Mouse (Mus musculus): ENCODE results near the gene Chsy1.
A peak's percentile ranks its signal among the peaks of the same experiment; 100 is the strongest.

Chsy1 gene

DNA sequence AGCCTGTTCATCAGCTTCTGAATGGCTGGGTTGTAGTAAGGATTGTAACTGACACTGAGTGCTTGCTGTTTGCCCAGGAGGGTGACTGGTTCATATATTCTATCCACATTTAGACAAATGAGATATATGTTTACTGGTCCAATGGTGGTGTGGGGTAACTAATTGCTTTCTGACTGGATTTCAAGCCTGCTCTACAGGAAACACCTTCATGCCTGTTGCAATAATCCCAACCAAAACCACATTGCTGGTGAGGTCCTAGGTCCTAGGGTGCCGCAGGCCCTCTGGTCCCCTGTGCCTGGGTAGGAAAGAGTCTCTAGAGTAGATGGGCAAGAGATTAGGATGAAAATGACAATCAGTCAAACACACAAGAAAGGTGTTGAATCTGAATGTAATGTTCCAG, 103.6 kb downstream of the Chsy1 start:
- no peak for DNase-seq (ENCODE audit: low spot score in 2 of 2)

DNA sequence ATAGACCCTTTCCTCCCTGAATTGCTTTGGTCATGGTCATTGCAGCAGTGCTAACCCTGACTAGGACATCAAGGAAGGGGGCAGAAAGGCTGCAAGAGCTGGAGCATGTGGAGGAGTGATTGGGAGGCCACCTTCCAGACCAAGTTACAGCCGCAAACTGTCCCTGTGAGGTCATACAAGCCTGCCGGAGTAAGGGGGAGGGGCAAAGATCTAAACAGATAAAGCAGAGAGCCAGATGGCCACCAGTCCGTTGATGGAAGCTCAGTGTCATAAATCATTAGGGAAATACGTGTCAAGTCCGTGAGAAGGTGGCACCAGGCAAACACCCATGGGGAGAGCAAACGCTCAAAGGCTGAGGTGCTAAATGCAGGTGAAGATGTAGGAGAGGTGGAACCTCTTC, 105.2 kb downstream of the Chsy1 start:
- DNase-seq (ENCODE audit: low spot score in 2 of 2): no peak

GRCm38 (mm10) chr7:66215911-66216310, 106.6 kb downstream of the Chsy1 start:
- no peak for DNase-seq (ENCODE audit: low spot score in 2 of 2)

- peak in 1 of 2 experiments; percentile 6 for DNase-seq (ENCODE audit: low spot score in 2 of 2)
Measured at GRCm38 (mm10) chr7:66217011-66217410, 107.7 kb downstream of the Chsy1 start.

DNA sequence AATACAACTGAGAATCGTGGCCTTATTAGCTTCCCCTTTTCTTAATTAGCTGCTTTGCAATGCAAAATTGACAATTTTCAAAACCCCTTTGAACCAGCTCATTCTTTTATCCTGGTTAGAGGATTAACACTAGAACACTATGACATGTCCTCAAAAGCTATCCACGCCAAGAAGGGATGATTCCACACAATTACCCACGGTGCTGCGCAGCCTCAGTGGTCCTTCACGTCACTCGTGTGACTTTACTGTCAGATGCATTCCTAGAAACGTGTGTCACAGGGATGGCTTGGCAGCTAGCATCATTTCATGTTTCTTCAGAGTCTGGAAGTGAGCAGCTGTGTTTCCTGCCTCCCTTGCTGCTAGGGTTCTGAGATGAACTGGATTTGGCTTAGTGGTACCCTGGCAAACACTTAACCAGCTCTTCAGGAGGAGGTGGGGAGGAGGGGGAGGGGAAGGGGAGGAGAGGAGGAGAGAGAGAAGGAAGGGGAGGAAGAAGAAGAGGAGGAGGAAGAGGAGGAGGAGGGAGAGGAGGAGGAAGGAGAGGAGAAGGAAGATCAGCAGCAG, 108.3 kb downstream of the Chsy1 start:
- peak in 1 of 2 experiments; percentile 9 for DNase-seq (ENCODE audit: low spot score in 2 of 2)

DNA sequence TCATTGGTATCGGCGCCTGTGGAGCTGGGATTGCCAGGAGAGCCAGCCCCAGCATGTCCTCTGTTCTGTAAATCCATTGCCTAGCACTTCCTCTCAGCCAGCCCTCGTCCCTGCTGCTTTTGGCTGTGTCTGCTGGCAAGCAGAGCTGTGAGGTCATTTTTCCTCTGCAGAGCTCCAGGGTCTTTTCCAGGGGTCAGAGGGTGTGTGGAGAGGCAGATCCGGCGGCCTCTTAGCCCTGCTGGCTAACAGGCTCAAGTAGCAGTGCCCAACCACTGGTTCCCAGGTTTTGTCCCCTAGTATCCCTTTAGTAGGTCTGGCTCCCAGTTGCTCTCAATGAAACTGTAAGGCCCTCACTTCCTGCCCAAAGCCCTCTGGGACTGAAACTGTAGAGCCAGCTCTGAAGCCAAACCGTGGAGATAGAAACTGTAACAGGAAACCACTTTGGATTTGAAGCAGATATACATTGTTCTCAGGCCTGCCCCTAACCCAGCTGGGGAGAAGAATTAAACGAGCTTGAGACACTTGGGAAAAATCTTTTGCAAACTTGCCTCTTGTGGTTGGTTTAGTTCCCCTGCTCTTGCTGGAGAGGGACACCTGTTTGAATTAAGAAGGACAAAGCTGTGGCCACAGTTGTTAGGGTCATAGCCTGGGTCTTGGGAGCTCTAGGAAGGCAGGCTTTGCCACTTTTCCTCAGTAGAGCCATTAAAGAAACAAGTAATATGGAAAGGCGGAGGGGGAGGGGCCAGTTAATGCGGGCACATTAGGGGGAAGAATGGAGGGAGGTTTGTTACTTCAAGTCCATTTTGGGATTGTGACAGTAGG, 109.1 kb downstream of the Chsy1 start:
- peak in 1 of 2 experiments; percentile 17 for DNase-seq (ENCODE audit: low spot score in 2 of 2)

GRCm38 (mm10) chr7:66219028-66219793, 109.9 kb downstream of the Chsy1 start:
- peak in 1 of 2 experiments; percentile 4 for DNase-seq (ENCODE audit: low spot score in 2 of 2)

DNA sequence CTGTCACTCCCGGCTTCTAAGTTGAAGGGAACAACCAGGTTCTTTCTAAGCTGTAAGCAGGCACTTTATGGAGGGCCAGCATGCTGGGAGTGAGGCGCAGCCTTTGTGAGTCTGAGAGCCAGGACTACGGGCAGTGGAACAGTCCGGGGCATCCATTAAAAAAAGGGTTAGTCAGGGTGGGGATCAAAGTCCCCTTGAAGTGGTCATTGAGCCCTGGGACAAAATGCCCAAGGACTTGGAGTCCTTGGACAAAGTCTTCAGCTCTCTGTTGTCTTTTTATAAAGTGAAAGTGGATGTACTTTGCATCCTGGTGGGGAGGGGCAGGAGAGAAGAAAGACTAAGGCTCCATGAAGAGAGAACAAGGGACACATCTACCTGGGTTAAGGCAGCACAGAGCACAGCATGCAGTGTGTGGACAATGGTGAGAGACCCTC, 110.5 kb downstream of the Chsy1 start:
- DNase-seq (ENCODE audit: low spot score in 2 of 2): no peak

GRCm38 (mm10) chr7:66222621-66223091, 113.3 kb downstream of the Chsy1 start:
- DNase-seq (ENCODE audit: low spot score in 2 of 2): peak in 1 of 2 experiments; percentile 1
